Mouse (Mus musculus): ENCODE measurements around the gene Prkcz. TPM values are rescaled to one million over a fixed set of nuclear protein-coding genes. Genes with fewer than 3 reads are reported as not detected.
"Not testable (repeated sequence)": the region's sequence is repeated elsewhere in the genome, so short reads cannot be mapped to it uniquely, and the experiment has no call there.

Gene Prkcz
- polyA plus RNA-seq, 1 experiment from 2014 or later: 65.4 TPM

DNA sequence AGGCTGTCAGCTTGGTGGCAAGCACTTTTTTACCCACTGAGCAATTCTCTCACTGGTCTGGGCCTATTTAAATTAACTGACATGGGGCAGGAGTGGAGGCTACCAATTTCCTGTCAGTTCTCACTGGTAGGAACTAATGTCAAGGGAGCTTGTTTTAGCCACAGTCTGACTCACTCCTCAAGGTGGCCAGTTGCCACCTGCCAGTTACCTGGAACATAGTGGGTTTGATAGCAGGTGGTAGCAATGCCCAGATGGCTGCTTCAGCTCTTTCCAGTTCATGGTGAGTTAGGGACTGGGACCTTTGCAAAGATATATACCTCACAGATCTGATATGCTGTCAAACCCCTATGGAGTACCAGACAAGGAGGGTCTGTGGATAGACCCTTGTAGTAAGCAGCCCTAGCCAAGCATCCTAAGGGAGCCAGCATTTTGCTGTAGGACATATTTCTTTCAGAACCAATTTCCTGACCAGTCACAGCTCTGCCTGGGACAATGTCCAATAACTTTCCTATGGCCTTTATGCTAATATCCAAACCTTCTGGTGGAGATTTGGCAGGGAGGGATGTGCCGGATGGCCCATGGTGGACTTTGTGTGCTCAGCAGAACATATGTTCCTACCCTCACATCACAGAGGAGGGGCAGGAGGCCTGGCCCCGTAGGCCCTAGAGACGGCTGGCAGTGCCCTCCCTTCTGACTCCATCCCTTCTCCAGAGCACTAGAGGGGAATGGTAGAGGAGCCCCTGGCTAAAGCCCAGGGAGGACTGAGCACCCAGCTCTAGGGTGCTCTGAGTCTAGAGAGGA is 96.4 kb downstream of the Prkcz start:
- Histone ChIP-seq H3K36me3 (ENCODE audit: control insufficient read depth, insufficient read depth, low read length) (peaks cover 22% of the 10 kb centered on the region), H3K4me3 (replicated peaks; ENCODE audit: low read depth, low read length) (no peak overlapping the region), H3K4me1 (ENCODE audit: control insufficient read depth, insufficient read depth, low read length) (no peaks in the 10 kb centered on the region), H3K27ac (replicated peaks; ENCODE audit: low read depth, low read length) (no peak overlapping the region), H3K4me2 (ENCODE audit: low read length) (no peak overlapping the region), H3K9me3 (ENCODE audit: control insufficient read depth, low read length) (0 out of 2 replicates have a peak, but pooled peaks cover 3% of the 10 kb centered on the region), H3K9ac (replicated peaks; ENCODE audit: low read length) (no peak overlapping the region), H3K27me3 (ENCODE audit: control insufficient read depth, insufficient read depth, low read length) (no peaks in the 10 kb centered on the region)
- DNase-seq (no peak), ATAC-seq (ENCODE audit: low FRiP score, low TSS enrichment) (no peak)
- 85% methylated on average over 3 of the region's 3 CpGs for WGBS

DNA sequence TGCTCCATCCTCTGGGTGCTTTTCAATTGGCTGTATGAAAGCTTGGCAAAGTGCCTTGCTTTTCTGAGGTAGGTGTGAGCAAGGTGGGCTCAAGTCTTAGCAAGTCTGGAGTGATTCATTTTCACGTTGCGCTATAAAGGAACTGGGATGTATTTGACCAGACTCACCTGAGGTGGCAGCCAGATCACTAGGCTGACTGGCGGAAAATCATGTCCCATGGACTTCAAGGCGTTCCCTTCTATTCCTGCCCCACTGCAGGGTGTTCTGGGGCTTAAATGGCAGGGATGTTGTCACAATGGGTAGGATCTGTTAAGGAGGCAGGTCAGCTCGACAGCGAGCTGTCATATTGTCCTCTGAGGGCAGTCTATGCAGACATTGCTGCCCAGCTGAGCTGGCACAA is 108.9 kb downstream of the Prkcz start:
- Histone ChIP-seq H3K4me2 (ENCODE audit: low read length) (peak overlapping the region; percentile 95; the same call in 1 of the 2 replicates), H3K36me3 (ENCODE audit: control insufficient read depth, insufficient read depth, low read length) (peaks cover 20% of the 10 kb centered on the region), H3K9ac (replicated peaks; ENCODE audit: low read length) (no peak overlapping the region; the same call in 1 of the 2 replicates), H3K9me3 (ENCODE audit: control insufficient read depth, low read length) (no peaks in the 10 kb centered on the region), H3K4me1 (ENCODE audit: control insufficient read depth, insufficient read depth, low read length) (peaks cover 20% of the 10 kb centered on the region), H3K4me3 (replicated peaks; ENCODE audit: low read depth, low read length) (no peak overlapping the region), H3K27me3 (ENCODE audit: control insufficient read depth, insufficient read depth, low read length) (no peaks in the 10 kb centered on the region), H3K27ac (replicated peaks; ENCODE audit: low read depth, low read length) (no peak overlapping the region)
- 84% methylated on average over 6 of the region's 6 CpGs for WGBS
- peak; percentile 8 for DNase-seq
- no peak for ATAC-seq (ENCODE audit: low FRiP score, low TSS enrichment)

DNA sequence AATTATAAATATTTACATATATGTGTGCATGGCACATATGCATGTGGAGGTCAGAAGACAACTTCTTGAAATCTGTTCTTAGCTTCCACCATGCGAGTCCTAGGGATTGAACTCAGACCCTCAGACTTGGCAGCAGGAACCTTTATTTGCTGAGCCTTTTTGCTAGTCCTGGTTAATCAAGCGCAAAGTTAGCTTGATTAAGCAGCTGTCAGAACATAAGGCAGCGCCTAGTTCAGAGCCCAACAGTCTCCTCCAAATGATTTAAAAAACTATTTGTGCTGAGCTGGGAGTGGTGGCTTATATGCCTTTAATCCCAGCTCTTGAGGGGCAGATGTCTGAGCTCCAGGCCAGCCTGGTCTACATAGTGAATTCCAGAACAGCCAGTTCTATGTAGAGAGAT is 110.0 kb downstream of the Prkcz start:
- ATAC-seq (ENCODE audit: low FRiP score, low TSS enrichment): no peak
- peak overlapping the region; percentile 90; the same call in 1 of the 2 replicates for H3K9ac ChIP-seq (replicated peaks; ENCODE audit: low read length)

GRCm38 (mm10) chr4:155250361-155251117 is 110.6 kb downstream of the Prkcz start:
- ATAC-seq (ENCODE audit: low FRiP score, low TSS enrichment) (peak; percentile 25), DNase-seq (peak; percentile 18)
- H3K4me2 ChIP-seq (ENCODE audit: low read length): peak overlapping the region; percentile 95
- H3K9ac ChIP-seq (replicated peaks; ENCODE audit: low read length): peak overlapping the region; percentile 90
- H3K4me1 ChIP-seq (ENCODE audit: control insufficient read depth, insufficient read depth, low read length): peaks cover 20% of the 10 kb centered on the region
- H3K9me3 ChIP-seq (ENCODE audit: control insufficient read depth, low read length): no peaks in the 10 kb centered on the region
- peak overlapping the region; percentile 99 for H3K27ac ChIP-seq (replicated peaks; ENCODE audit: low read depth, low read length)
- no peaks in the 10 kb centered on the region for H3K27me3 ChIP-seq (ENCODE audit: control insufficient read depth, insufficient read depth, low read length)
- peaks cover 7% of the 10 kb centered on the region; the same call in 1 of the 2 replicates for H3K36me3 ChIP-seq (ENCODE audit: control insufficient read depth, insufficient read depth, low read length)
- H3K4me3 ChIP-seq (replicated peaks; ENCODE audit: low read depth, low read length): peak overlapping the region; percentile 63
- 9% methylated on average over 23 of the region's 23 CpGs for whole genome bisulfite sequencing

More for the DNA sequence above, 110.0 kb downstream of the Prkcz start:
- Histone ChIP-seq H3K4me3 (replicated peaks; ENCODE audit: low read depth, low read length) (peak overlapping the region; percentile 63), H3K27ac (replicated peaks; ENCODE audit: low read depth, low read length) (0 out of 2 replicates have a peak overlapping the region, but pooled peaks have one; percentile 99), H3K9me3 (ENCODE audit: control insufficient read depth, low read length) (no peaks in the 10 kb centered on the region), H3K4me2 (ENCODE audit: low read length) (peak overlapping the region; percentile 95), H3K36me3 (ENCODE audit: control insufficient read depth, insufficient read depth, low read length) (peaks cover 12% of the 10 kb centered on the region; the same call in 1 of the 2 replicates), H3K27me3 (ENCODE audit: control insufficient read depth, insufficient read depth, low read length) (no peaks in the 10 kb centered on the region), H3K4me1 (ENCODE audit: control insufficient read depth, insufficient read depth, low read length) (peaks cover 20% of the 10 kb centered on the region)
- WGBS: 62% methylated on average over 3 of the region's 3 CpGs
- peak; percentile 22 for DNase-seq

GRCm38 (mm10) chr4:155249648-155250351 is 111.4 kb downstream of the Prkcz start, which contains the start of gene Faap20:
Gene Faap20, plus strand, starts transcription at chr4:155249802.
- Histone ChIP-seq H3K9me3 (ENCODE audit: control insufficient read depth, low read length) (no peaks in the 10 kb centered on the region), H3K36me3 (ENCODE audit: control insufficient read depth, insufficient read depth, low read length) (peaks cover 7% of the 10 kb centered on the region; the same call in 1 of the 2 replicates), H3K27me3 (ENCODE audit: control insufficient read depth, insufficient read depth, low read length) (no peaks in the 10 kb centered on the region), H3K4me3 (replicated peaks; ENCODE audit: low read depth, low read length) (peak within 1 kb of the TSS; percentile 63), H3K27ac (replicated peaks; ENCODE audit: low read depth, low read length) (peak within 1 kb of the TSS; percentile 99), H3K4me2 (ENCODE audit: low read length) (peak within 1 kb of the TSS; percentile 95), H3K4me1 (ENCODE audit: control insufficient read depth, insufficient read depth, low read length) (peaks cover 20% of the 10 kb centered on the region), H3K9ac (replicated peaks; ENCODE audit: low read length) (peak within 1 kb of the TSS; percentile 90)
- DNase-seq (peak; percentile 94), ATAC-seq (ENCODE audit: low FRiP score, low TSS enrichment) (peak; percentile 89)
- WGBS: under 1% methylated on average over 57 of the region's 58 CpGs

DNA sequence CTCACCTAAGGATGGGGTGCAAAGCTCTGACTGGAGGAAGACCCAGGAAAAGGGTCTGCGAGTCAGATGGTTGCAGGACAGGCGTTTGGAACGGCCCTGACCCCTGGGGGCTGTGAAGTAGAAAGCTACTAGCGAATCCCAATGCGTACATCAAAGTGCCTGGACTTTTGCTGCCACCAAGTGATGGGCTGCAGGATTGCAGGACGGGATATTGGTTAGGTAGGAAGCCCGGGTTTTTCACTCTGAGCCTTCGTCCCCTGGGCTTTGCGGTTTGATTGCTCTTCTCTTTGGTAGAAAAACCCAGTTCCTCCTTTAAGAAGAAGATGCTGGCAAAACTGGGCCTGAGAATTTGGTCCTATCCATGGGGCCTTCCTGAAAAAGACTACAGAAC is 111.9 kb downstream of the Prkcz start:
- Histone ChIP-seq H3K27me3 (ENCODE audit: control insufficient read depth, insufficient read depth, low read length) (no peaks in the 10 kb centered on the region), H3K9me3 (ENCODE audit: control insufficient read depth, low read length) (no peaks in the 10 kb centered on the region), H3K9ac (replicated peaks; ENCODE audit: low read length) (peak overlapping the region; percentile 90), H3K27ac (replicated peaks; ENCODE audit: low read depth, low read length) (peak overlapping the region; percentile 99), H3K4me3 (replicated peaks; ENCODE audit: low read depth, low read length) (peak overlapping the region; percentile 63), H3K4me1 (ENCODE audit: control insufficient read depth, insufficient read depth, low read length) (peaks cover 20% of the 10 kb centered on the region), H3K36me3 (ENCODE audit: control insufficient read depth, insufficient read depth, low read length) (peaks cover 5% of the 10 kb centered on the region; the same call in 1 of the 2 replicates), H3K4me2 (ENCODE audit: low read length) (peak overlapping the region; percentile 95)
- WGBS: 0% methylated on average over 9 of the region's 9 CpGs
- DNase-seq (peak; percentile 97), ATAC-seq (ENCODE audit: low FRiP score, low TSS enrichment) (peak; percentile 71)

DNA sequence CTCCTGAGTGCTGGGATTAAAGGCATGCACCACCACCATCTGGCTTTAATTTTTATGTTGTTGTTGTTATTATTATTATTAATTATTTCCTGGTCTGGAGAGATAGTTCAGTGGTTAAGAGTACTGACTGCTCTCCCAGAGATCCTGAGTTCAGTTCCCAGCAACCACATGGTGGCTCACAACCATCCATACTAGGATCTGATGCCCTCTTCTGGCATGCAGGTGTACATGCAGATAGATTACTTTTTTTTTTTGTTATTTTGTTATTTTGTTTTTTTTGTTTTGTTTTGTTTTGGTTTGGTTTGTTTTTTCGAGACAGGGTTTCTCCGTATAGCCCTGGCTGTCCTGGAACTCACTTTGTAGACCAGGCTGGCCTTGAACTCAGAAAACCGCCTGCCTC is 113.1 kb downstream of the Prkcz start:
- not testable (repeated sequence) for H3K27me3 ChIP-seq (ENCODE audit: control insufficient read depth, insufficient read depth, low read length); H3K27ac ChIP-seq (replicated peaks; ENCODE audit: low read depth, low read length); ATAC-seq (ENCODE audit: low FRiP score, low TSS enrichment); H3K4me3 ChIP-seq (replicated peaks; ENCODE audit: low read depth, low read length); H3K36me3 ChIP-seq (ENCODE audit: control insufficient read depth, insufficient read depth, low read length); H3K9ac ChIP-seq (replicated peaks; ENCODE audit: low read length); DNase-seq; H3K4me2 ChIP-seq (ENCODE audit: low read length); H3K9me3 ChIP-seq (ENCODE audit: control insufficient read depth, low read length)
- peaks cover 16% of the 10 kb centered on the region for H3K4me1 ChIP-seq (ENCODE audit: control insufficient read depth, insufficient read depth, low read length)
- 90% methylated on average over 3 of the region's 3 CpGs for WGBS

DNA sequence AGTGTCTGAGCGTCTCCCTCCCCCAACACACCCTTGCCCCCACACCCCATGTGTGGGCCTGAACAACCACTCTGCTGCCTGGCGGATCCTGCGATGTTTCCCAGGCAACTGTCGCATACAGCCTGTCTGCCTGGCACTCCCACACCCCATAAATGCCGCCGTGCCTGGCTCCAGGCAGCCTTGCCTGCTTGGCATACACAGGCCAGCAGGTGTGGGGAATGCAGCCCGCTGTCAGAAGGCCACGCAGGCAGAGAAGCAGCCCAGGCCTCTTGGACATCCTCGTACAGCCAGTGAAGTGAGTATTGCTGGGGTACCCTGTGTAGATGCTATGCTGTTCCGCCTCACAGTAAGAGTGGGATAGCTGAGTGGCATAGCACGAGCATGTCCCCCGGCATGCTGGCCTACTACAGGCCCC is 114.5 kb downstream of the Prkcz start:
- peaks cover 7% of the 10 kb centered on the region for H3K4me1 ChIP-seq (ENCODE audit: control insufficient read depth, insufficient read depth, low read length)
- DNase-seq (peak; percentile 40), ATAC-seq (ENCODE audit: low FRiP score, low TSS enrichment) (no peak)
- no peaks in the 10 kb centered on the region for H3K9me3 ChIP-seq (ENCODE audit: control insufficient read depth, low read length)
- H3K4me3 ChIP-seq (replicated peaks; ENCODE audit: low read depth, low read length): no peak overlapping the region
- H3K36me3 ChIP-seq (ENCODE audit: control insufficient read depth, insufficient read depth, low read length): no peaks in the 10 kb centered on the region
- no peak overlapping the region for H3K27ac ChIP-seq (replicated peaks; ENCODE audit: low read depth, low read length)
- H3K27me3 ChIP-seq (ENCODE audit: control insufficient read depth, insufficient read depth, low read length): no peaks in the 10 kb centered on the region
- H3K4me2 ChIP-seq (ENCODE audit: low read length): no peak overlapping the region
- no peak overlapping the region for H3K9ac ChIP-seq (replicated peaks; ENCODE audit: low read length)
- WGBS: 71% methylated on average over 12 of the region's 12 CpGs

Measured in midbrain, embryonic 14.5 days (tissue).